Mouse (Mus musculus) stomach, postnatal 0 days (tissue): ENCODE data around the gene Hist2h3c1.

ENCODE experiments used
- CTCF ChIP-seq: IDR thresholded peaks from 2 replicates; pipeline ENCODE4 v1.5.1; 2016; ENCODE audit warnings: antibody characterized with exemption, low read depth, mild to moderate bottlenecking, moderate library complexity
- EP300 ChIP-seq: optimal IDR thresholded peaks from 2 replicates; pipeline ENCODE3; 2016; ENCODE audit warnings: antibody characterized with exemption

DNA sequence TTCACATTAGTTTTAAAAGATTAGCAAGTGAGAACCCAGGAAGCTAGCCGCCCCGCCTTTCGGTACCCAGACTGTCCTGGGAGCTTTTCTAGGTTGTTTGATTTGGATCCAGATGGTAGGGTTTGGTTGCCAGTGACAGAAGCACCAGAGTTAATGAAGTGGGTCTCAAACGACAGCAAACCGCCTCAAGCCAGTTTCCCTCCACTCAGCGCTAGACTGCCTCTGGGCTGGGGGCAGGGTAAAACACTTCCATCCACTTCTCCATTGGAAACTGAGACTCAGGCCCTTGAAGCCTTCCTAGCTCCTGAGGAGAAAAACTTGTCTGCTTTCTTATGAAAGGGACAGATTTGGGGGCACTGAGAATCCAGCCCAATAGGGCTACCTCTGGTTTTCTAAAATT lies 46.2 kb downstream of the Hist2h3c1 start:
- TF ChIP-seq CTCF (no peak), EP300 (no peak)
